Mouse (Mus musculus) megakaryocyte, embryonic 14.5 days (primary cell): ENCODE results near the gene Fam160b1.

Experiments
- FLI1 ChIP-seq: IDR thresholded peaks from 2 replicates; pipeline ENCODE4 v1.6.1; 2012; ENCODE audit warnings: low read length, inconsistent platforms, mixed read lengths
- GATA1 ChIP-seq: IDR thresholded peaks from 3 replicates; pipeline ENCODE4 v1.6.1; 2012; ENCODE audit warnings: mixed read lengths, low read length, inconsistent platforms, borderline replicate concordance

GRCm38 (mm10) chr19:57331237-57331636 is 29.2 kb upstream of the Fam160b1 start:
- no peak for TF ChIP-seq GATA1
- no peak for TF ChIP-seq FLI1
